Mouse (Mus musculus): Measurements from ENCODE around the gene Olfr285. TPM values are rescaled to one million over a fixed set of nuclear protein-coding genes. Genes with fewer than 3 reads are reported as not detected.

Olfr285 gene
- not detected for total RNA-seq (2021)
- long read RNA-seq: 0 reads

DNA sequence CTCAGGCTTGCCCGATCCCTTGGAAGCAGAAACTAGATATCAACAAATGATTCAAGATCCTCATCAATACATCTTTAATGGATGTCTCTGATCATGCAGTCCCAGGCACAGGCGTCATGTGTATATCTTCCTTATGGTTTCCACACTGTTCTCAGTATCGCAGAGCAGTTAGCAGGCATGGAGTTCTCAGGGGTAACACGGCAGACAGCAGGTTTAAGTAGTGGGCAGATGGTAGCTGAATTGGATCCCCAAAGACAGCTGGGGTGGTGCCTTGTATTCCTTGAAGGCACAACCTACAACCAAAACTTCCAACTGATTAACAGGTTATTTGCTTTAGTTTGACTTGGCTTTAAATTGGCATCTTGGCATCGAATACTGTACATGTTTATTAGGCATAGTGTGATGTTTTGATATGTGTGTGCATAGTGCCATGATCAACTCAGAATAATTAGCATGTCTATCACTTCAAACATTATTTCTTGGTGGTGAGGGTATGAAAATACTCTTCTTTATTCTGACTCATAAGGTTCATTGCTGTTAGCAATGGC, at the start of gene Olfr285:
Gene Olfr285, minus strand, starts transcription at position 177 of the 548 bp plus-strand sequence.
- no peak for DNase-seq (ENCODE audit: low spot score in 2 of 2)

DNA sequence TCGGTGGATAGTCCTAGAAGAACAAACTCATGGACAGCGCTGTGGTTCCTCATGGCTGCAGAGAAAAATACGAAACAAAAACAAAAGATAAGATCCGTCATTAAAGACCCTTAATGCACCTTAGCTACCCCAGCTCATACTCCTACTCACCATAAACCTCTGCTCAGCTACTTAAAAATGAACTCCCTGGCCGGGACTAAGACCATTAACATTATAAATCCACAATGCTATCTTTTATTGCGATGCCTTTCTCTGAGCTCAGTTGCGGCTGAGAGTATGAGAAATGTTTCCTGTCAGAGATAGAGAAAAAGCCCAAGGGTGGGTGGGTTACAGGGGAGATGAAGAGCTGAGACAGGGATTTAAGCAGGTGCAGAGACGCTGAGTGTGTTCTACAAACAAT, 23.7 kb upstream of the Olfr285 start, which contains the start of gene Olfr284:
Gene Olfr284, minus strand, starts transcription at position 101 of the 400 bp plus-strand sequence.
- no peak for DNase-seq (ENCODE audit: low spot score in 2 of 2)

GRCm38 (mm10) chr15:98315703-98316102, 1.4 kb downstream of the Olfr285 start:
- no peak for DNase-seq (ENCODE audit: low spot score in 2 of 2)

GRCm38 (mm10) chr15:98295628-98296551, 21.3 kb downstream of the Olfr285 start, which contains the start of gene Zfp641:
Gene Zfp641, minus strand, starts transcription at chr15:98296161.
- peak; percentile 41 to 65 for DNase-seq (ENCODE audit: low spot score in 2 of 2)

GRCm38 (mm10) chr15:98293651-98294050, 23.5 kb downstream of the Olfr285 start:
- no peak for DNase-seq (ENCODE audit: low spot score in 2 of 2)

- no peak for DNase-seq (ENCODE audit: low spot score in 2 of 2)
These were observed 28.6 kb downstream of the Olfr285 start for GRCm38 (mm10) chr15:98288566-98288965.

DNA sequence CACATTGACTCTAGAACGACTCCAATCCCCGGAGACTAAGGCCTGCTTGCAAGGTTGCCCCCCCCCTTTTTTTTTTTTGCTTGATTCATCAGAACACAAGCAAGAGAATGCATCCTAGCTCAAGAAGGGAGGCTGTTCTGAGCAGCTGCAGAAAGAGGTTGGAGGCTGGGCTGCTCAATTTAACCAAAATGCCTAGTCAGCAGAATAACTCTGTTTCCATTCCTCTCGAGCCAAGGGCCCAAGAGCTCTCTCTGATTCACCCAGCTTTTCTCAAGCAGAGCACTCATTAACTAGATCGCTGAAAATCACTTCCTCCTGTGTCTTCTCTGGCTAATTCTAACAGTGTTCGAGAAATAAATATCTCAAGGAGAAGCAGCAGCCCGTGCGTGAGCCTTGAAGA, 30.7 kb downstream of the Olfr285 start:
- DNase-seq (ENCODE audit: low spot score in 2 of 2): no peak

Other genes starting within 250 kb of the Olfr285 start
- gene Pfkm, start 224.8 kb downstream of the Olfr285 start, total RNA-seq (2021): 100 to 1,000 TPM; 237 to 251 TPM
- 10 to 100 TPM; 14.2 to 17.5 TPM for gene Senp1, start 223.6 kb downstream of the Olfr285 start, total RNA-seq (2021)
- 10 to 100 TPM; 40.8 to 40.9 TPM for gene Asb8, start 151.7 kb downstream of the Olfr285 start, total RNA-seq (2021)
- 10 to 100 TPM; 31.3 to 32.1 TPM for gene Ccdc184, start 150.2 kb downstream of the Olfr285 start, total RNA-seq (2021)
- not detected for gene Olfr288, start 121.8 kb downstream of the Olfr285 start, total RNA-seq (2021)
- gene Gm44579, start 96.4 kb downstream of the Olfr285 start, total RNA-seq (2021): under 1 TPM in 1 of 2 experiments, not detected in 1; 0.18 TPM
- gene Olfr287, start 96.3 kb downstream of the Olfr285 start, total RNA-seq (2021): under 1 TPM; 0.69 to 0.71 TPM
- gene Olfr286, start 82.9 kb downstream of the Olfr285 start, total RNA-seq (2021): not detected
- gene H1fnt, start 60.1 kb downstream of the Olfr285 start, total RNA-seq (2021): not detected
- 1 to 10 TPM; 8.2 to 8.5 TPM for gene Zfp641, start 21.2 kb downstream of the Olfr285 start, total RNA-seq (2021)
- gene Olfr284, start 23.6 kb upstream of the Olfr285 start, total RNA-seq (2021): not detected
- not detected for gene Olfr283, start 63.6 kb upstream of the Olfr285 start, total RNA-seq (2021)
- gene Olfr282, start 113.9 kb upstream of the Olfr285 start, total RNA-seq (2021): not detected
- gene Olfr281, start 135.2 kb upstream of the Olfr285 start, total RNA-seq (2021): not detected
- not detected for gene OR5BS1P, start 152.5 kb upstream of the Olfr285 start, total RNA-seq (2021)
- not detected for gene Lalba, start 165.4 kb upstream of the Olfr285 start, total RNA-seq (2021)
- not detected for gene Olfr279, start 175.0 kb upstream of the Olfr285 start, total RNA-seq (2021)
- 10 to 100 TPM; 71.9 to 73.2 TPM for gene Kansl2, start 216.9 kb upstream of the Olfr285 start, total RNA-seq (2021)

Measured in layer of hippocampus, postnatal 10 days (tissue).